Mouse (Mus musculus): ENCODE data around the gene Acss1.
A peak's percentile ranks its signal among the peaks of the same experiment; 100 is the strongest.

- TF ChIP-seq CTCF (IDR thresholded peaks at IDR 0.05; ENCODE audit: control insufficient read depth, insufficient read depth, insufficient read length) (peak; percentile 38), MYOD1 (IDR thresholded peaks at IDR 0.05; ENCODE audit: control insufficient read depth, insufficient read length, low read depth) (no peak), USF1 (IDR thresholded peaks at IDR 0.05; ENCODE audit: low read depth) (no peak), MAX (IDR thresholded peaks at IDR 0.05) (no peak), CEBPB (IDR thresholded peaks at IDR 0.05; ENCODE audit: low read depth) (no peak), FOSL1 (IDR thresholded peaks at IDR 0.05; ENCODE audit: insufficient read depth, low read length, poor library complexity, severe bottlenecking) (no peak)
Measured at GRCm38 (mm10) chr2:150608872-150609560, 59.3 kb downstream of the Acss1 start.
